Mouse (Mus musculus): ENCODE results near the gene Hoxd10. TPM values are rescaled to one million over a fixed set of nuclear protein-coding genes. Genes with fewer than 3 reads are reported as not detected.

Hoxd10 gene
- polyA plus RNA-seq, 1 experiment from 2014 or later, result not detected

- TF ChIP-seq CTCF (IDR thresholded peaks at IDR 0.05; ENCODE audit: low read depth) (no peak), EP300 (optimal IDR thresholded peaks at IDR 0.05) (no peak)
- WGBS, result 17% methylated on average over 2 of the region's 2 CpGs
- DNase-seq (ENCODE audit: low spot score) (no peak), ATAC-seq (ENCODE audit: low FRiP score, low TSS enrichment) (no peak)
- H3K36me3 ChIP-seq (ENCODE audit: control insufficient read depth, insufficient read depth, low read length), result no peaks in the 10 kb centered on the region
- H3K4me2 ChIP-seq (replicated peaks; ENCODE audit: low read depth), result no peak overlapping the region
- H3K27ac ChIP-seq (replicated peaks), result no peak overlapping the region
- H3K9me3 ChIP-seq (ENCODE audit: control insufficient read depth, low read length), result no peaks in the 10 kb centered on the region
- peaks cover 34% of the 10 kb centered on the region for H3K27me3 ChIP-seq (ENCODE audit: control insufficient read depth, insufficient read depth, low read length)
- H3K4me3 ChIP-seq (ENCODE audit: low read depth, low read length), result no peak overlapping the region
- H3K4me1 ChIP-seq (replicated peaks; ENCODE audit: control insufficient read depth, insufficient read depth), result no peaks in the 10 kb centered on the region
- H3K9ac ChIP-seq (ENCODE audit: low read length), result no peak overlapping the region
These were observed 47.7 kb downstream of the Hoxd10 start for GRCm38 (mm10) chr2:74739476-74739800.

- TF ChIP-seq EP300 (optimal IDR thresholded peaks at IDR 0.05) (no peak), CTCF (IDR thresholded peaks at IDR 0.05; ENCODE audit: low read depth) (no peak)
- H3K36me3 ChIP-seq (ENCODE audit: control insufficient read depth, insufficient read depth, low read length), result no peaks in the 10 kb centered on the region
- no peak overlapping the region for H3K27ac ChIP-seq (replicated peaks)
- H3K4me2 ChIP-seq (replicated peaks; ENCODE audit: low read depth), result no peak overlapping the region
- peaks cover 32% of the 10 kb centered on the region for H3K27me3 ChIP-seq (ENCODE audit: control insufficient read depth, insufficient read depth, low read length)
- H3K9me3 ChIP-seq (ENCODE audit: control insufficient read depth, low read length), result no peaks in the 10 kb centered on the region
- ATAC-seq (ENCODE audit: low FRiP score, low TSS enrichment) (no peak), DNase-seq (ENCODE audit: low spot score) (no peak)
- no peak overlapping the region for H3K9ac ChIP-seq (ENCODE audit: low read length)
- 10% methylated on average over 14 of the region's 14 CpGs for WGBS
- no peak overlapping the region for H3K4me3 ChIP-seq (ENCODE audit: low read depth, low read length)
- no peaks in the 10 kb centered on the region for H3K4me1 ChIP-seq (replicated peaks; ENCODE audit: control insufficient read depth, insufficient read depth)
These were observed 48.1 kb downstream of the Hoxd10 start for GRCm38 (mm10) chr2:74739869-74740268.

- TF ChIP-seq EP300 (optimal IDR thresholded peaks at IDR 0.05), result no peak
- no peak for TF ChIP-seq CTCF (IDR thresholded peaks at IDR 0.05; ENCODE audit: low read depth)
- no peaks in the 10 kb centered on the region for H3K36me3 ChIP-seq (ENCODE audit: control insufficient read depth, insufficient read depth, low read length)
- no peaks in the 10 kb centered on the region for H3K4me1 ChIP-seq (replicated peaks; ENCODE audit: control insufficient read depth, insufficient read depth)
- H3K4me3 ChIP-seq (ENCODE audit: low read depth, low read length), result no peak overlapping the region
- H3K27me3 ChIP-seq (ENCODE audit: control insufficient read depth, insufficient read depth, low read length), result peaks cover 29% of the 10 kb centered on the region
- DNase-seq (ENCODE audit: low spot score) (no peak), ATAC-seq (ENCODE audit: low FRiP score, low TSS enrichment) (no peak)
- H3K4me2 ChIP-seq (replicated peaks; ENCODE audit: low read depth), result no peak overlapping the region
- H3K9ac ChIP-seq (ENCODE audit: low read length), result no peak overlapping the region
- no peaks in the 10 kb centered on the region for H3K9me3 ChIP-seq (ENCODE audit: control insufficient read depth, low read length)
- WGBS, result 4% methylated on average over 43 of the region's 43 CpGs
- no peak overlapping the region for H3K27ac ChIP-seq (replicated peaks)
These were observed 48.8 kb downstream of the Hoxd10 start for GRCm38 (mm10) chr2:74740311-74741091.

- WGBS, result 47% methylated on average over 2 of the region's 3 CpGs
- Histone ChIP-seq H3K36me3 (ENCODE audit: control insufficient read depth, insufficient read depth, low read length) (no peaks in the 10 kb centered on the region), H3K9me3 (ENCODE audit: control insufficient read depth, low read length) (no peaks in the 10 kb centered on the region), H3K4me2 (replicated peaks; ENCODE audit: low read depth) (no peak overlapping the region), H3K27me3 (ENCODE audit: control insufficient read depth, insufficient read depth, low read length) (peaks cover 36% of the 10 kb centered on the region), H3K27ac (replicated peaks) (no peak overlapping the region), H3K4me3 (ENCODE audit: low read depth, low read length) (no peak overlapping the region), H3K9ac (ENCODE audit: low read length) (no peak overlapping the region), H3K4me1 (replicated peaks; ENCODE audit: control insufficient read depth, insufficient read depth) (no peaks in the 10 kb centered on the region)
- no peak for ATAC-seq (ENCODE audit: low FRiP score, low TSS enrichment)
- TF ChIP-seq CTCF (IDR thresholded peaks at IDR 0.05; ENCODE audit: low read depth), result no peak
- no peak for TF ChIP-seq EP300 (optimal IDR thresholded peaks at IDR 0.05)
- DNase-seq (ENCODE audit: low spot score), result no peak
These were observed 49.7 kb downstream of the Hoxd10 start for GRCm38 (mm10) chr2:74741252-74741978.

GRCm38 (mm10) chr2:74741979-74742277 lies 50.2 kb downstream of the Hoxd10 start:
- Histone ChIP-seq H3K27ac (replicated peaks) (no peak overlapping the region), H3K4me2 (replicated peaks; ENCODE audit: low read depth) (no peak overlapping the region), H3K36me3 (ENCODE audit: control insufficient read depth, insufficient read depth, low read length) (no peaks in the 10 kb centered on the region), H3K4me3 (ENCODE audit: low read depth, low read length) (no peak overlapping the region), H3K9me3 (ENCODE audit: control insufficient read depth, low read length) (no peaks in the 10 kb centered on the region), H3K9ac (ENCODE audit: low read length) (no peak overlapping the region), H3K27me3 (ENCODE audit: control insufficient read depth, insufficient read depth, low read length) (peaks cover 38% of the 10 kb centered on the region), H3K4me1 (replicated peaks; ENCODE audit: control insufficient read depth, insufficient read depth) (no peaks in the 10 kb centered on the region)
- DNase-seq (ENCODE audit: low spot score) (no peak), ATAC-seq (ENCODE audit: low FRiP score, low TSS enrichment) (no peak)
- no peak for TF ChIP-seq CTCF (IDR thresholded peaks at IDR 0.05; ENCODE audit: low read depth)
- TF ChIP-seq EP300 (optimal IDR thresholded peaks at IDR 0.05), result no peak

MicroRNAs encoded within 50 kb of the gene (microRNA counts, 519-probe panel; counts per million panel counts)
- microRNA mmu-miR-10b, result 4,441 counts per million, percentile 42 among the panel's probes with 10 or more counts

Small RNAs within 50 kb of the gene (microRNA-seq; reads per million reads assigned to microRNA genes)
- not detected for gene Gm44463
- gene Mir10b, result 4,490 reads per million, percentile 89 among the genes with 10 or more reads in this experiment

Other genes starting within 250 kb of the Hoxd10 start
- 10.4 and 12.0 TPM in 2 replicates for gene Lnpk, start 112.5 kb upstream of the Hoxd10 start, polyA plus RNA-seq (2015; fragmentation: Nextera tagmentation; extraction: Ambion mirVana)
- gene Evx2, start 32.4 kb upstream of the Hoxd10 start, polyA plus RNA-seq (2015; fragmentation: Nextera tagmentation; extraction: Ambion mirVana), result not detected in 2 replicates
- gene Hoxd13, start 23.6 kb upstream of the Hoxd10 start, polyA plus RNA-seq (2015; fragmentation: Nextera tagmentation; extraction: Ambion mirVana), result not detected in 2 replicates
- not detected in 2 replicates for gene Hoxd12, start 16.9 kb upstream of the Hoxd10 start, polyA plus RNA-seq (2015; fragmentation: Nextera tagmentation; extraction: Ambion mirVana)
- gene Hoxd11, start 12.4 kb upstream of the Hoxd10 start, polyA plus RNA-seq (2015; fragmentation: Nextera tagmentation; extraction: Ambion mirVana), result not detected in 2 replicates
- 0.31 and 0.34 TPM in 2 replicates for gene Hoxd9, start 5.8 kb downstream of the Hoxd10 start, polyA plus RNA-seq (2015; fragmentation: Nextera tagmentation; extraction: Ambion mirVana)
- 1.3 TPM in 2 replicates for gene Hoxd8, start 12.7 kb downstream of the Hoxd10 start, polyA plus RNA-seq (2015; fragmentation: Nextera tagmentation; extraction: Ambion mirVana)
- 1.3 and 1.5 TPM in 2 replicates for gene Hoxd3, start 20.0 kb downstream of the Hoxd10 start, polyA plus RNA-seq (2015; fragmentation: Nextera tagmentation; extraction: Ambion mirVana)
- gene Hoxd4, start 20.0 kb downstream of the Hoxd10 start, polyA plus RNA-seq (2015; fragmentation: Nextera tagmentation; extraction: Ambion mirVana), result 0.08 and 0.19 TPM in 2 replicates
- gene Gm28230, start 34.8 kb downstream of the Hoxd10 start, polyA plus RNA-seq (2015; fragmentation: Nextera tagmentation; extraction: Ambion mirVana), result not detected in 2 replicates
- not detected in 2 replicates for gene Hoxd1, start 71.1 kb downstream of the Hoxd10 start, polyA plus RNA-seq (2015; fragmentation: Nextera tagmentation; extraction: Ambion mirVana)
- gene Mtx2, start 133.9 kb downstream of the Hoxd10 start, polyA plus RNA-seq (2015; fragmentation: Nextera tagmentation; extraction: Ambion mirVana), result 76.7 and 81.1 TPM in 2 replicates